Mouse (Mus musculus) heart, embryonic 11.5 days (tissue): ENCODE results near the gene Cntnap3. TPM values are rescaled to one million over a fixed set of nuclear protein-coding genes. Genes with fewer than 3 reads are reported as not detected.
"Not testable (repeated sequence)": the region's sequence is repeated elsewhere in the genome, so short reads cannot be mapped to it uniquely, and the experiment has no call there.

ENCODE experiments used
- ATAC-seq: fragments of 200-750 bp; cut with Nextera tagmentation; replicated peaks from 2 replicates; pipeline ENCODE4 v1.8.0; 2017; ENCODE audit warnings: moderate library complexity; ENCODE audit not compliant: insufficient number of reproducible peaks, low FRiP score, low TSS enrichment
- H3K27ac ChIP-seq: fragments of 300-500 bp; sonication (generic); 2 replicates; pipeline ENCODE4 v1.5.1; 2014; ENCODE audit warnings: mild to moderate bottlenecking, low read depth, low read length
- H3K27me3 ChIP-seq: fragments of 300-500 bp; sonication (generic); 2 replicates; pipeline ENCODE4 v1.6.1; 2014; ENCODE audit warnings: mild to moderate bottlenecking, low read length, mixed read lengths; ENCODE audit not compliant: control insufficient read depth, insufficient read depth
- H3K36me3 ChIP-seq: fragments of 300-500 bp; sonication (generic); 2 replicates; pipeline ENCODE4 v1.6.1; 2014; ENCODE audit warnings: mild to moderate bottlenecking, low read length, moderate library complexity, mixed read lengths; ENCODE audit not compliant: control insufficient read depth, insufficient read depth
- H3K4me1 ChIP-seq: fragments of 300-500 bp; sonication (generic); 2 replicates; pipeline ENCODE4 v1.6.1; 2014; ENCODE audit warnings: low read length; ENCODE audit not compliant: control insufficient read depth, insufficient read depth
- H3K4me2 ChIP-seq: fragments of 300-500 bp; sonication (generic); 2 replicates; pipeline ENCODE4 v1.6.1; 2014; ENCODE audit warnings: mild to moderate bottlenecking, moderate library complexity
- H3K4me3 ChIP-seq: fragments of 300-500 bp; sonication (generic); 2 replicates; pipeline ENCODE4 v1.5.1; 2014; ENCODE audit warnings: low read depth, low read length
- H3K9ac ChIP-seq: fragments of 300-500 bp; sonication (generic); 2 replicates; pipeline ENCODE4 v1.6.1; 2014; ENCODE audit warnings: mild to moderate bottlenecking, low read depth, low read length, moderate library complexity
- H3K9me3 ChIP-seq: fragments of 300-500 bp; sonication (generic); replicated peaks from 2 replicates; pipeline ENCODE4 v1.6.1; 2016; ENCODE audit warnings: low read length; ENCODE audit not compliant: control insufficient read depth
- WGBS: fragments of 180-500 bp; shearing (Covaris S2); extraction: QIAGEN DNeasy Blood & Tissue Kit; methylation state at CpG from one replicate; pipeline ENCODE4 v1.1.7; 2014; ENCODE audit not compliant: insufficient replicate concordance; 5-methylcytosine and 5-hydroxymethylcytosine counted together
- polyA plus RNA-seq: library from polyadenylated mRNA; unstranded; fragments of >200 nt; fragmentation: Nextera tagmentation; extraction: Ambion mirVana; gene quantifications from 2 replicates; pipeline ENCODE4 v1.2.1, GENCODE M21; 2014

The Cntnap3 gene
- 0.03 TPM in 1 of 2 replicates, not detected in the other for polyA plus RNA-seq

GRCm38 (mm10) chr13:64903585-64904208 is at the start of gene Cntnap3:
Gene Cntnap3 (minus strand): TSS chr13:64903955.
- Histone ChIP-seq H3K4me3 (no peak within 1 kb of the TSS), H3K27me3 (no peaks in the 10 kb centered on the region), H3K9me3 (peaks cover 2% of the 10 kb centered on the region; the same call in 1 of the 2 replicates), H3K36me3 (no peaks in the 10 kb centered on the region), H3K27ac (no peak within 1 kb of the TSS), H3K4me2 (peak within 1 kb of the TSS; percentile 54), H3K9ac (0 out of 2 replicates have a peak within 1 kb of the TSS, but pooled peaks have one; percentile 39), H3K4me1 (no peaks in the 10 kb centered on the region)
- ATAC-seq, result no peak
- 11% methylated on average over 16 of the region's 16 CpGs for WGBS

DNA sequence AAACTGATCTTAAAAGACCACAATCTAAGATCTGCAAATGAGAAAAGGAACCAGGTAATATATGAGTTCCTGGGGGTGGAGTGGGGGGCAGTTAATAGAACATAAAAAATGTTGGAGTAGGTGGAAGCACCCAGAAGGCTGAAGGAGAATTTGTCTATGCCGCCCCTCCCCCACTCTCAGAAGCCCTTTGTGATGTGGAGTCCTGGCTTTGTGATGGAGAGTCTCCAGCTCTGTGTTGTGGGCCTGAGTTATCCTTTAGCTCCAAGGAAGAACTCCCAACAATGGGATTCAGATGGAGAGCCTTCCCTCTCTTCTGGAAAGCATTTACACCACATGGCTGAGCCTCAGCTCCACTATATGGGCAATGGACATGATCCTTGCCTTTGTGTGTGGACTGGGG is 13.4 kb upstream of the Cntnap3 start, which contains the start of gene Spata31:
Spata31 (plus strand) TSS at position 216 of the 400 bp plus-strand sequence.
- WGBS, result 53% methylated on average over 1 of the region's 1 CpGs

GRCm38 (mm10) chr13:64903132-64903531 is 623 bp downstream of the Cntnap3 start:
- 56% methylated on average over 1 of the region's 1 CpGs for WGBS

More for the DNA sequence above, 13.4 kb upstream of the Cntnap3 start, which contains the start of gene Spata31:
- Histone ChIP-seq H3K36me3 (no peaks in the 10 kb centered on the region), H3K27me3 (no peaks in the 10 kb centered on the region), H3K4me3 (no peak within 1 kb of the TSS), H3K4me1 (no peaks in the 10 kb centered on the region), H3K9me3 (no peaks in the 10 kb centered on the region), H3K4me2 (no peak within 1 kb of the TSS), H3K9ac (no peak within 1 kb of the TSS), H3K27ac (no peak within 1 kb of the TSS)
- no peak for ATAC-seq

DNA sequence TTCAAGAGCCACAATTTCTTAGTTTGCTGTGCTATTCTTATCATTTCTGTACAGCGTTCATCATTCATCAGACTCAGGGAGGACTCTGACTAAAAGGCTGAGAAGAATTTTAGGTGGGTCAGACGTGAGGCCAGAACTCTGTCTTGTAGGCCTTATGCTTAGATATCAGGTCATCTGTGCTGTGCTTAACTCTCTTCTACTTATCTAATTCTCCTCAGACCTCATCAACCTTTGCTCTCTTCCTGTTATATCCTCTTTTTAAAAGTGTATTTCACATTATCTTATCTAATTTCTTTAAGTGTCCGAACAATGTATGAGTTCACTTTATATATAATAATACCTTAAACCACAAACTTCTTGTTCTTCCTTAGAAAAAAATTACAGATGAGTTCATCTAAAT is 38.4 kb downstream of the Cntnap3 start:
- H3K27me3 ChIP-seq, result no peaks in the 10 kb centered on the region
- H3K4me3 ChIP-seq, result no peak overlapping the region

More at GRCm38 (mm10) chr13:64903132-64903531, 623 bp downstream of the Cntnap3 start:
- ATAC-seq, result no peak
- Histone ChIP-seq H3K27me3 (no peaks in the 10 kb centered on the region), H3K4me1 (no peaks in the 10 kb centered on the region), H3K36me3 (no peaks in the 10 kb centered on the region), H3K9ac (no peak overlapping the region), H3K4me2 (no peak overlapping the region), H3K9me3 (peaks cover 2% of the 10 kb centered on the region; the same call in 1 of the 2 replicates), H3K4me3 (no peak overlapping the region), H3K27ac (no peak overlapping the region)

DNA sequence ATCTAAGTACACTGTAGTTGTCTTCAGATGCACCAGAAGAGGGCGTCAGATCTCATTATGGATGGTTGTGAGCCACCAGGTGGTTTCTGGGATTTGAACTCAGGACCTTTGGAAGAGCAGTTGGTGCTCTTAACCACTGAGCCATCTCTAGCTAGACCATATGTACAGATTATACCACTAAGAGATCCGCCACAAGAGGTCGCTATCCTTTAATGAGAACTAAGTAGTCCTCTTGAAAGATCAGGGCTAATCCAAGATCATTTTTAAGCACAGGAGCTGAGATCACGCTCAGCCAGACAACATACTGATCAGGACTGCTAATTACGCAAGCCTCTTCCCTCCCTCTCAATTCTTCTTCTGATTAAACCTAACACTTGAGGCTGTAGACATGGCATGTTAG is 78.9 kb downstream of the Cntnap3 start:
- not testable (repeated sequence) for H3K4me2 ChIP-seq, H3K9ac ChIP-seq, H3K4me1 ChIP-seq, H3K27me3 ChIP-seq, H3K36me3 ChIP-seq, H3K27ac ChIP-seq, H3K4me3 ChIP-seq, ATAC-seq, H3K9me3 ChIP-seq
- WGBS, result 49% methylated on average over 5 of the region's 5 CpGs

More for the DNA sequence above, 38.4 kb downstream of the Cntnap3 start:
- no peak for ATAC-seq
- no peak overlapping the region for H3K9ac ChIP-seq
- no peak overlapping the region for H3K4me2 ChIP-seq
- H3K36me3 ChIP-seq, result no peaks in the 10 kb centered on the region
- no peaks in the 10 kb centered on the region for H3K9me3 ChIP-seq
- no peak overlapping the region for H3K27ac ChIP-seq
- H3K4me1 ChIP-seq, result no peaks in the 10 kb centered on the region
- 78% methylated on average over 3 of the region's 3 CpGs for WGBS

DNA sequence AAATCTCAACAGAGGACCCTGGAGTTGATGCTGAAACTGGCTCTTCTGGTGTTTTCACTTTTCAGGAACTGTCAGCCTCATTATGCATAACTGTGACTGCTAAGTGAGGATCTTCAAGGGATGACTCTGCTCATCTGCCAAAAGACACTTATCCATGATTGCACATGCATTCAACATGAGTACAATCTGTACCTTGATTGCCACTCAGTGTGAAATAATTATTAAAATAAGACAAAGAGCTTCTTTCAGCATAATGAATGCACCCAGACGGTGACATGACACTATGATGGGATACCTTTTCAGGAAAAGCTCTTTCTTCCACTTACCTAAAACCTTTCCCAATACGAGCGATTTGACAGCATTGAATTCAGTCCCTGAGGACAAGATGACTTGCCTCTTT is 158.4 kb downstream of the Cntnap3 start:
- Histone ChIP-seq H3K9ac (no peak overlapping the region), H3K27me3 (no peaks in the 10 kb centered on the region), H3K4me1 (no peaks in the 10 kb centered on the region), H3K36me3 (no peaks in the 10 kb centered on the region), H3K4me2 (no peak overlapping the region), H3K27ac (no peak overlapping the region), H3K4me3 (no peak overlapping the region), H3K9me3 (no peaks in the 10 kb centered on the region)
- no peak for ATAC-seq
- 79% methylated on average over 3 of the region's 3 CpGs for WGBS

DNA sequence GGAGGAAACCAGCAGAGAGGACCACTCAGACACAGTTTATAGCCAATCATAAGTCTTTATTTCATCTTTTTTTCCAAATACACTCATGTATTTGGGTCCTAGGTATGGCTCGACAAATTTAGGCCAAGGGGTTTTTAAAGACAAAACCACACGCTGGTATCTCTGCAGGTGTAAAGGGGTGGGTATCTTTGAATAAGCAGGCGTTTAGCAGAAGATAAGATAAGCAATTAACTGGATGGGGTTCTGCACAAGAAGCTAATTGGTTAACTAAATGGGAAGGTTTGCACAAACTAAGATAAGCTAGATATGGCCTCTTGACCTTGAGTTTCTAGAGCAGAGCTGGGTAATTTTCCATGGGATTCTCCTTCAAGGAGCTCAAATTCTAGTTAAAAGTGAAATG is 171.5 kb downstream of the Cntnap3 start:
- H3K27me3 ChIP-seq, result no peaks in the 10 kb centered on the region
- no peaks in the 10 kb centered on the region for H3K4me1 ChIP-seq
- H3K4me2 ChIP-seq, result no peak overlapping the region
- no peak overlapping the region for H3K4me3 ChIP-seq
- H3K9ac ChIP-seq, result no peak overlapping the region
- WGBS, result 29% methylated on average over 3 of the region's 3 CpGs
- no peak for ATAC-seq
- no peaks in the 10 kb centered on the region for H3K36me3 ChIP-seq
- H3K27ac ChIP-seq, result no peak overlapping the region
- H3K9me3 ChIP-seq, result no peaks in the 10 kb centered on the region

DNA sequence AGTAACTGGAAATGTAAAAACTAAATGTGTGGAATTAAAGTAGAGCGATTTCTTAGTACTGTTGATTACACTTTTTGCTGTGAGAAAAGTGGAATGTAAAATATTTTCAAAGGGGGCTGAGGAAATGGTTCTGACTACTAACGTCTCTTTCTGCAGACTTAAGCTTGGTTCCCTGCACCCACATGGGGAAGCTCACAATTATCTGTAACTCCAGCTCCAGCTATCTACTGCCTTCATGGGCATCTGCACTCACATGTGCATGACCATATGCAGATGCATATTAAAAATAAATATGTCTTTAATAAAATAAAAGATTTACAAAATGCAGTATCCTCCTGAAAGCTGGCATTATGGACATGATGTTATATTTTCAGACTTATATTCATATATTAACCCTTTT is 187.0 kb downstream of the Cntnap3 start:
- ATAC-seq, result no peak
- 78% methylated on average over 2 of the region's 2 CpGs for WGBS
- no peaks in the 10 kb centered on the region for H3K9me3 ChIP-seq
- no peaks in the 10 kb centered on the region for H3K4me1 ChIP-seq
- no peak overlapping the region for H3K9ac ChIP-seq
- H3K4me2 ChIP-seq, result no peak overlapping the region
- no peaks in the 10 kb centered on the region for H3K27me3 ChIP-seq
- no peak overlapping the region for H3K27ac ChIP-seq
- no peak overlapping the region for H3K4me3 ChIP-seq
- H3K36me3 ChIP-seq, result no peaks in the 10 kb centered on the region

GRCm38 (mm10) chr13:64692463-64692862 is 211.3 kb downstream of the Cntnap3 start:
- no peak for ATAC-seq
- no peaks in the 10 kb centered on the region for H3K36me3 ChIP-seq
- H3K4me1 ChIP-seq, result no peaks in the 10 kb centered on the region
- no peak overlapping the region for H3K27ac ChIP-seq
- no peaks in the 10 kb centered on the region for H3K27me3 ChIP-seq
- no peak overlapping the region for H3K9ac ChIP-seq
- H3K4me3 ChIP-seq, result no peak overlapping the region
- 87% methylated on average over 1 of the region's 1 CpGs for WGBS
- H3K9me3 ChIP-seq, result no peaks in the 10 kb centered on the region
- no peak overlapping the region for H3K4me2 ChIP-seq
